Mouse (Mus musculus) MEL (cell line): ENCODE results near the gene Gpx3. TPM values are rescaled to one million over a fixed set of nuclear protein-coding genes. Genes with fewer than 3 reads are reported as not detected.

Experiments used
- DNase-seq: peaks from one replicate; pipeline ENCODE4 v3.0.0; 2011; ENCODE audit warnings: low read depth, low spot score
- H3K27ac ChIP-seq: 2 replicates; pipeline ENCODE4 v1.5.1; 2012; ENCODE audit warnings: low read depth, mild to moderate bottlenecking, control low read depth, low read length, moderate library complexity; ENCODE audit not compliant: control insufficient read depth
- H3K27me3 ChIP-seq, 2 experiments: fragments of 150-350 bp in 1 of 2; sonication (generic) in 1 of 2; 2 replicates each; pipeline ENCODE4 v1.6.1; 2012; ENCODE audit warnings: low read length in 2 of 2, mild to moderate bottlenecking in 2 of 2, improper control_type of control experiment in 1 of 2, moderate library complexity in 1 of 2; ENCODE audit not compliant: insufficient read depth in 2 of 2, control insufficient read depth in 1 of 2
- H3K36me3 ChIP-seq, 2 experiments: 2 replicates each; pipeline ENCODE4 v1.6.1; 2012 to 2014; ENCODE audit warnings: low read length in 2 of 2, improper control_type of control experiment in 1 of 2, inconsistent platforms in 1 of 2, mild to moderate bottlenecking in 1 of 2; ENCODE audit not compliant: insufficient read depth in 2 of 2, control insufficient read depth in 1 of 2
- H3K4me1 ChIP-seq, 2 experiments: fragments of 150-350 bp in 1 of 2; sonication (generic) in 1 of 2; 2 replicates each; pipeline ENCODE4 v1.6.1; 2012; ENCODE audit warnings: low read length in 2 of 2, improper control_type of control experiment in 1 of 2, mild to moderate bottlenecking in 1 of 2; ENCODE audit not compliant: insufficient read depth in 2 of 2, control insufficient read depth in 1 of 2
- H3K4me3 ChIP-seq, 2 experiments: fragments of 150-350 bp in 1 of 2; sonication (generic) in 1 of 2; 2 replicates each; pipeline ENCODE4 v1.5.1; 2012; ENCODE audit warnings: low read depth in 2 of 2, low read length in 2 of 2, mild to moderate bottlenecking in 2 of 2, moderate library complexity in 2 of 2, control low read depth in 1 of 2, improper control_type of control experiment in 1 of 2; ENCODE audit not compliant: control insufficient read depth in 1 of 2, insufficient read depth in 1 of 2
- H3K79me2 ChIP-seq: 2 replicates; pipeline ENCODE4 v1.6.1; 2012; ENCODE audit warnings: mild to moderate bottlenecking, low read length, moderate library complexity; ENCODE audit not compliant: control insufficient read depth, poor library complexity, insufficient read depth
- H3K9ac ChIP-seq: 2 replicates; pipeline ENCODE4 v1.6.1; 2012; ENCODE audit warnings: low read depth, mild to moderate bottlenecking, control low read depth, low read length, moderate library complexity; ENCODE audit not compliant: control insufficient read depth, poor library complexity, severe bottlenecking
- H3K9me3 ChIP-seq: fragments of 150-350 bp; sonication (generic); replicated peaks from 2 replicates; pipeline ENCODE4 v1.6.1; 2012; ENCODE audit warnings: mild to moderate bottlenecking, low read length, improper control_type of control experiment, moderate library complexity; ENCODE audit not compliant: insufficient read depth
- CHD2 ChIP-seq: IDR thresholded peaks from 2 replicates; pipeline ENCODE4 v1.6.1; 2011; ENCODE audit warnings: low read length, improper control_type of control experiment
- CTCF ChIP-seq, 3 experiments: IDR thresholded peaks in 2 of 3; conservative IDR thresholded peaks in 1 of 3; 2 replicates each; pipeline ENCODE4 v1.5.1; 2011 to 2012; ENCODE audit warnings: low read length in 3 of 3, low read depth in 2 of 3, mild to moderate bottlenecking in 2 of 3, improper control_type of control experiment in 1 of 3, inconsistent platforms in 1 of 3, mixed read lengths in 1 of 3, moderate library complexity in 1 of 3; ENCODE audit not compliant: control insufficient read depth in 1 of 3, insufficient read depth in 1 of 3, poor library complexity in 1 of 3, severe bottlenecking in 1 of 3
- E2F4 ChIP-seq: IDR thresholded peaks from 2 replicates; pipeline ENCODE4 v1.6.1; 2011; ENCODE audit warnings: low read depth, low read length, improper control_type of control experiment, borderline replicate concordance
- ETS1 ChIP-seq: IDR thresholded peaks from 2 replicates; pipeline ENCODE4 v1.6.1; 2012; ENCODE audit warnings: low read depth, mild to moderate bottlenecking, inconsistent platforms, low read length, improper control_type of control experiment, moderate library complexity
- GABPA ChIP-seq: IDR thresholded peaks from 2 replicates; pipeline ENCODE4 v1.6.1; 2012; ENCODE audit warnings: low read depth, mild to moderate bottlenecking, inconsistent platforms, low read length, improper control_type of control experiment, moderate library complexity
- GATA1 ChIP-seq: IDR thresholded peaks from 2 replicates; pipeline ENCODE4 v1.6.1; 2011; ENCODE audit warnings: low read depth, low read length, improper control_type of control experiment
- HCFC1 ChIP-seq: IDR thresholded peaks from 2 replicates; pipeline ENCODE4 v1.6.1; 2012; ENCODE audit warnings: low read depth, mild to moderate bottlenecking, inconsistent platforms, low read length, improper control_type of control experiment, moderate library complexity
- KAT2A ChIP-seq: conservative IDR thresholded peaks from 2 replicates; pipeline ENCODE4 v1.6.1; 2012; ENCODE audit warnings: low read depth, low read length, improper control_type of control experiment, inconsistent platforms
- MAFK ChIP-seq: IDR thresholded peaks from 2 replicates; pipeline ENCODE4 v1.6.1; 2011; ENCODE audit warnings: low read depth, mild to moderate bottlenecking, low read length, improper control_type of control experiment, borderline replicate concordance
- MAZ ChIP-seq: IDR thresholded peaks from 2 replicates; pipeline ENCODE4 v1.6.1; 2012; ENCODE audit warnings: low read depth, mild to moderate bottlenecking, inconsistent platforms, low read length, improper control_type of control experiment
- MEF2A ChIP-seq: IDR thresholded peaks from 2 replicates; pipeline ENCODE4 v1.6.1; 2014; ENCODE audit warnings: low read depth, mild to moderate bottlenecking, inconsistent platforms, low read length, improper control_type of control experiment; ENCODE audit not compliant: poor library complexity, insufficient replicate concordance, severe bottlenecking; ENCODE audit errors: extremely low read depth
- MYB ChIP-seq: IDR thresholded peaks from 2 replicates; pipeline ENCODE4 v1.6.1; 2011; ENCODE audit warnings: mild to moderate bottlenecking, low read depth, low read length, improper control_type of control experiment
- POLR2AphosphoS5 ChIP-seq: IDR thresholded peaks from 2 replicates; pipeline ENCODE4 v1.6.1; 2012; ENCODE audit warnings: low read depth, borderline replicate concordance, mild to moderate bottlenecking, inconsistent platforms, low read length, moderate library complexity, mixed read lengths
- RAD21 ChIP-seq: IDR thresholded peaks from 2 replicates; pipeline ENCODE4 v1.6.1; 2011; ENCODE audit warnings: mild to moderate bottlenecking, low read depth, low read length, improper control_type of control experiment
- SIN3A ChIP-seq: IDR thresholded peaks from 2 replicates; pipeline ENCODE4 v1.6.1; 2012; ENCODE audit warnings: low read length, improper control_type of control experiment, inconsistent platforms
- SMC3 ChIP-seq: IDR thresholded peaks from 2 replicates; pipeline ENCODE4 v1.6.1; 2011; ENCODE audit warnings: low read depth, low read length, improper control_type of control experiment
- TAL1 ChIP-seq: IDR thresholded peaks from 2 replicates; pipeline ENCODE4 v1.6.1; 2012; ENCODE audit warnings: mild to moderate bottlenecking, inconsistent platforms, low read length, moderate library complexity, mixed read lengths
- TBP ChIP-seq: IDR thresholded peaks from 2 replicates; pipeline ENCODE4 v1.8.0; 2011; ENCODE audit warnings: low read depth, low read length, improper control_type of control experiment
- TCF12 ChIP-seq: IDR thresholded peaks from 2 replicates; pipeline ENCODE4 v1.6.1; 2014; ENCODE audit warnings: low read depth, mild to moderate bottlenecking, inconsistent platforms, low read length, improper control_type of control experiment, moderate library complexity
- USF2 ChIP-seq, 2 experiments: IDR thresholded peaks; 2 replicates each; pipeline ENCODE4 v1.6.1; 2011 to 2012; ENCODE audit warnings: improper control_type of control experiment in 2 of 2, low read length in 2 of 2, borderline replicate concordance in 1 of 2, inconsistent platforms in 1 of 2, low read depth in 1 of 2, mild to moderate bottlenecking in 1 of 2; ENCODE audit not compliant: insufficient read depth in 1 of 2
- ZC3H11A ChIP-seq: IDR thresholded peaks from 2 replicates; pipeline ENCODE4 v1.6.1; 2012; ENCODE audit warnings: low read depth, mild to moderate bottlenecking, inconsistent platforms, low read length, improper control_type of control experiment
- ZMIZ1 ChIP-seq: IDR thresholded peaks from 2 replicates; pipeline ENCODE4 v1.6.1; 2012; ENCODE audit warnings: low read depth, mild to moderate bottlenecking, inconsistent platforms, low read length, improper control_type of control experiment, moderate library complexity
- ZNF384 ChIP-seq: IDR thresholded peaks from 2 replicates; pipeline ENCODE4 v1.6.1; 2012; ENCODE audit warnings: low read depth, mild to moderate bottlenecking, inconsistent platforms, low read length, improper control_type of control experiment
- polyA plus RNA-seq, 2 experiments: library from polyadenylated mRNA; stranded (reverse) in 1 of 2; unstranded in 1 of 2; fragments of >175 nt in 1 of 2; fragments of >200 nt in 1 of 2; gene quantifications; 2 replicates each; pipeline versions ENCODE4 v1.2.1 to v1.2.4; 2012; ENCODE audit warnings: low replicate concordance in 2 of 2, low read depth in 1 of 2; ENCODE audit not compliant: insufficient read length in 2 of 2, insufficient read depth in 1 of 2, missing spikeins in 1 of 2
- total RNA-seq: library from RNA; depleted of rRNA; stranded (reverse); fragments of 300-350 nt; gene quantifications from 2 replicates; pipeline ENCODE4 v1.2.3, GENCODE M21; 2012

The Gpx3 gene
- total and polyA plus RNA-seq, 3 experiments: 0.12 to 0.15 TPM; not detected in 1

DNA sequence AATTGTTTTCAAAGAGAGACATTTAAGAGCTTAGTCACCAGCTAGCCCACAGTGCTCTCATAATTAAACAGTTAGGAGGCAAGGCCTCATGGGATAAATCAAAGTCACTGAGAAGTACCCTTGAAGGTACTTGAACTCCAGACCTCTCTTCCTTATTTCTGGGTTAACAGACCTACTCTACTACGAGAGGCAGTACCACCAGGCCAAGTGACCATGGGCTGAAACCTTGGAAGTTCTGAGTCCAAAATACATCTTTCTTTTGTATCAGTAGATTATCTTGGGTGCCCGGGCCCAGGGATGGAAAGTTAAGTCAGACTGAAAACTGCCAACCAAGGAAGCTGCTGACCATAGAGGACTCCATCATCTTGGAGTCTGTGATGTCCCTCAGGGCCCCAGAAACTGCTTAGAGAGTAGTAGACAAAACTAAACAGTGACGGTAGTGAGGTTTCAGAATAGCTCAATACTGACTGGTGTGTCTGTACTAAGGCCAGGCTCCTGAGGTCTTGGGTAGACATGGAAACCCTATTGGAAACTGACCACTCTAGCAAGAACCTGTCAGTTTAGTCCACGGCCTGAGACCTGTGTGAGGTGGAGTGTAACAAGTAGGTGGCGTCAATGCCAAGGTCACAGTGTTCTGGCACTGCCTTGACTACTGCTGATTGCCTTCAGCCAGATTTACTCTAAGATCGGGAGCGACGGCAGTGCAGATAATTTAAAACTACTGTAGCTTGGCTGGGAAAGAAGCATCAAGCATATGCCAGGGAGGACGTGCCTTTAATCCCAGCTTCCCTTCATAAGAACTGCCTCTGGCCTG lies 10.5 kb downstream of the Gpx3 start:
- no peaks in the 10 kb centered on the region; a peak in 1 of 4 replicates for H3K36me3 ChIP-seq
- H3K9me3 ChIP-seq: no peaks in the 10 kb centered on the region
- no peak overlapping the region for H3K4me3 ChIP-seq
- no peaks in the 10 kb centered on the region for H3K79me2 ChIP-seq
- no peak overlapping the region for H3K27ac ChIP-seq
- no peak for DNase-seq
- no peak for TF ChIP-seq TAL1
- no peak for TF ChIP-seq ZC3H11A
- no peak for TF ChIP-seq POLR2AphosphoS5
- TF ChIP-seq CHD2: no peak
- TF ChIP-seq ZNF384: no peak
- TF ChIP-seq MEF2A: no peak
- TF ChIP-seq SIN3A: no peak
- TF ChIP-seq MAZ: no peak
- TF ChIP-seq ETS1: no peak
- no peaks in the 10 kb centered on the region for H3K27me3 ChIP-seq
- no peak overlapping the region for H3K9ac ChIP-seq
- H3K4me1 ChIP-seq: no peaks in the 10 kb centered on the region

- TF ChIP-seq ETS1 (no peak), GATA1 (no peak), MAFK (no peak), TBP (no peak), MAZ (no peak), HCFC1 (no peak), TCF12 (no peak), CTCF (IDR thresholded peaks at IDR 0.05 in 2 of 3, conservative IDR thresholded peaks at IDR 0.05 in 1 of 3; ENCODE audit: control insufficient read depth in 1 of 3, insufficient read depth in 1 of 3, low read depth in 2 of 3, low read length in 3 of 3, poor library complexity in 1 of 3, severe bottlenecking in 1 of 3) (no peak), KAT2A (no peak), RAD21 (no peak), POLR2AphosphoS5 (no peak), USF2 (IDR thresholded peaks at IDR 0.05; ENCODE audit: borderline replicate concordance in 1 of 2, insufficient read depth in 1 of 2, low read depth in 1 of 2, low read length in 2 of 2) (no peak), GABPA (no peak), E2F4 (no peak), SIN3A (no peak), ZMIZ1 (no peak), MYB (no peak), SMC3 (no peak)
- DNase-seq: no peak
- no peak overlapping the region for H3K4me3 ChIP-seq
- no peaks in the 10 kb centered on the region; a peak in 1 of 4 replicates for H3K36me3 ChIP-seq
- no peak overlapping the region for H3K9ac ChIP-seq
- H3K4me1 ChIP-seq: no peaks in the 10 kb centered on the region
- H3K27ac ChIP-seq: no peak overlapping the region
- H3K9me3 ChIP-seq: no peaks in the 10 kb centered on the region
- no peaks in the 10 kb centered on the region for H3K27me3 ChIP-seq
- H3K79me2 ChIP-seq: no peaks in the 10 kb centered on the region
Measured at GRCm38 (mm10) chr11:54913841-54914240, 11.6 kb downstream of the Gpx3 start.
